In the genomic region with DNA sequence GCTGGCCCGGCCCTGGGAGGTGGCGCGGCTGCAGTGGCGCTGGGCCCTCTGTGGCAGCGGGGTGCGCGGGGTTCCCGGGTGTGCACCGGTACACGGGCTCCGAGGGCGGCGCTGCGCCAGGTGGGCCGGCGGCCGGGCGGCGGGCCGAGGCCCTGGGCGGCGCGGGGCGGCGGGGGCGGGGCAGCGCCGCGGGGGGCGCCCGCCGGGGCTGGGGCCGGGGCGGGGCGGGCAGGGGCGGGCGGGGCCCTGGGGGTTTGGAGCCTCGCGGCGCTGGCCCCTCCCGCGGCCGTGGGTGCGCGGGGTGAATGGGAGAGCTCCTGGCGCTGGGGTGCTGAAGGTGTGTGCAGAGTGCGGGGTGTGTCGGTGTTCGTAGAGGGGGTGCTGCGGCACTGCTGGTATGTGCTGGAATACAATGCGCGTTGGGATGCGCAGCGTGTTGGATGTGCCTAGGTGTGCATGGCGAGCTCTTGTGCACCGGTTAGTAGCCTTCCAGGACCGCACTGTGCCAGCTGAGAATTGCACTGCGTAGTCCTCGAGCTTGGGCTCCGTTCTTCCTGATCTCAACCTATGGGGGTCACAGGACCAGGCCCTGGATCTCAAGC, we compare ENCODE assay signal across 7 mouse cellular contexts. TPM values are rescaled to one million over a fixed set of nuclear protein-coding genes. Genes with fewer than 3 reads are reported as not detected.
DNase-seq lines count a peak whose midpoint lies in the region; ATAC-seq and TF ChIP-seq lines count a peak whose summit lies in the region.

A gene (minus strand): TSS at position 51 of the 602 bp plus-strand sequence.

- peak within 1 kb of the TSS; percentile 34 for H3K4me3 ChIP-seq in lung, embryonic 14.5 days (ENCODE audit: low read depth, low read length)
- H3K4me3 ChIP-seq in forebrain, embryonic 10.5 days: peak within 1 kb of the TSS; percentile 51
- peak within 1 kb of the TSS; percentile 30 for H3K4me3 ChIP-seq in intestine, embryonic 15.5 days (replicated peaks)
- peak within 1 kb of the TSS; percentile 38 for H3K4me3 ChIP-seq in neural tube, embryonic 15.5 days (replicated peaks)

- no peaks in the 10 kb centered on the region for H3K4me1 ChIP-seq in lung, embryonic 14.5 days (ENCODE audit: insufficient read depth)
- H3K4me1 ChIP-seq in forebrain, embryonic 10.5 days: peaks cover 52% of the 10 kb centered on the region
- peaks cover 11% of the 10 kb centered on the region for H3K4me1 ChIP-seq in intestine, embryonic 15.5 days (replicated peaks)
- peaks cover 28% of the 10 kb centered on the region for H3K4me1 ChIP-seq in neural tube, embryonic 15.5 days

- peak within 1 kb of the TSS; percentile 64 for H3K4me2 ChIP-seq in lung, embryonic 14.5 days
- peak within 1 kb of the TSS; percentile 61 for H3K4me2 ChIP-seq in intestine, embryonic 15.5 days (replicated peaks)
- peak within 1 kb of the TSS; percentile 69 for H3K4me2 ChIP-seq in neural tube, embryonic 15.5 days

- under 1% methylated on average over 49 of the region's 60 CpGs for WGBS in lung, embryonic 14.5 days
- 1% methylated on average over 35 of the region's 60 CpGs for whole genome bisulfite sequencing in forebrain, embryonic 10.5 days
- WGBS in intestine, embryonic 15.5 days: 3% methylated on average over 39 of the region's 60 CpGs
- 2% methylated on average over 32 of the region's 60 CpGs for WGBS in neural tube, embryonic 15.5 days

- no peak within 1 kb of the TSS for H3K9ac ChIP-seq in lung, embryonic 14.5 days
- H3K9ac ChIP-seq in intestine, embryonic 15.5 days: no peak within 1 kb of the TSS
- H3K9ac ChIP-seq in neural tube, embryonic 15.5 days (replicated peaks): no peak within 1 kb of the TSS

- ATAC-seq in lung, embryonic 14.5 days (ENCODE audit: insufficient read depth): no peak
- ATAC-seq in intestine, embryonic 15.5 days: no peak
- no peak for ATAC-seq in neural tube, embryonic 15.5 days (ENCODE audit: low FRiP score)

- H3K36me3 ChIP-seq in lung, embryonic 14.5 days (ENCODE audit: insufficient read depth): no peaks in the 10 kb centered on the region
- H3K36me3 ChIP-seq in forebrain, embryonic 10.5 days (replicated peaks): no peaks in the 10 kb centered on the region
- H3K36me3 ChIP-seq in intestine, embryonic 15.5 days: no peaks in the 10 kb centered on the region
- H3K36me3 ChIP-seq in neural tube, embryonic 15.5 days: no peaks in the 10 kb centered on the region

- peaks cover 76% of the 10 kb centered on the region for H3K27me3 ChIP-seq in lung, embryonic 14.5 days (ENCODE audit: insufficient read depth, low read length)
- peaks cover 96% of the 10 kb centered on the region for H3K27me3 ChIP-seq in forebrain, embryonic 10.5 days (ENCODE audit: poor library complexity, severe bottlenecking)
- H3K27me3 ChIP-seq in intestine, embryonic 15.5 days (replicated peaks): peaks cover 82% of the 10 kb centered on the region
- peaks cover 86% of the 10 kb centered on the region for H3K27me3 ChIP-seq in neural tube, embryonic 15.5 days (replicated peaks)

- DNase-seq in lung, embryonic 14.5 days: no peak
- DNase-seq in lung, postnatal 10 days: no peak
- DNase-seq in forebrain, embryonic 10.5 days (ENCODE audit: extremely low spot score, low spot score): no peak
- DNase-seq in urinary bladder, postnatal 36 days (ENCODE audit: low spot score in 2 of 2): no peak
- DNase-seq in right cerebral cortex, postnatal 14 days: no peak

- no peaks in the 10 kb centered on the region for H3K9me3 ChIP-seq in lung, embryonic 14.5 days (ENCODE audit: low read depth, low read length)
- H3K9me3 ChIP-seq in forebrain, embryonic 10.5 days: no peaks in the 10 kb centered on the region
- H3K9me3 ChIP-seq in intestine, embryonic 15.5 days: no peaks in the 10 kb centered on the region
- H3K9me3 ChIP-seq in neural tube, embryonic 15.5 days (replicated peaks): no peaks in the 10 kb centered on the region

- no peak for TF ChIP-seq CTCF in lung, embryonic 14.5 days (IDR thresholded peaks at IDR 0.05; ENCODE audit: low read depth)

- no peak within 1 kb of the TSS for H3K27ac ChIP-seq in lung, embryonic 14.5 days (ENCODE audit: low read depth)
- peak within 1 kb of the TSS; percentile 84 for H3K27ac ChIP-seq in forebrain, embryonic 10.5 days
- no peak within 1 kb of the TSS for H3K27ac ChIP-seq in intestine, embryonic 15.5 days
- H3K27ac ChIP-seq in neural tube, embryonic 15.5 days (replicated peaks): no peak within 1 kb of the TSS

RNA-seq across cellular contexts. Expression of the gene that starts here (rescaled TPM):
- polyA plus RNA-seq in lung, embryonic 14.5 days (2014; fragmentation: Nextera tagmentation; extraction: Ambion mirVana): not detected in 2 replicates
- polyA plus RNA-seq in forebrain, embryonic 10.5 days (2016; fragmentation: Nextera tagmentation; extraction: Ambion mirVana): 8.4 and 11.8 TPM in 2 replicates
- not detected in 2 replicates for polyA plus RNA-seq in intestine, embryonic 15.5 days (2015; fragmentation: Nextera tagmentation; extraction: Ambion mirVana)
- 0.14 and 0.35 TPM in 2 replicates for polyA plus RNA-seq in neural tube, embryonic 15.5 days (2015; fragmentation: Nextera tagmentation; extraction: Ambion mirVana)
